Mouse (Mus musculus) liver, embryonic 16.5 days (tissue): ENCODE data around the gene Camkmt. TPM values are rescaled to one million over a fixed set of nuclear protein-coding genes. Genes with fewer than 3 reads are reported as not detected.

ENCODE experiments used
- ATAC-seq: fragments of 200-750 bp; cut with Nextera tagmentation; 2 replicates; pipeline ENCODE4 v1.8.0; 2017; ENCODE audit warnings: low read depth, mild to moderate bottlenecking, moderate number of reproducible peaks, moderate library complexity
- H3K27ac ChIP-seq: fragments of 300-500 bp; sonication (generic); 2 replicates; pipeline ENCODE4 v1.5.1; 2014; ENCODE audit warnings: mild to moderate bottlenecking, low read length
- H3K27me3 ChIP-seq: fragments of 300-500 bp; sonication (generic); 2 replicates; pipeline ENCODE4 v1.6.1; 2014; ENCODE audit warnings: low read depth, low read length, mixed read lengths; ENCODE audit not compliant: control insufficient read depth, insufficient read depth
- H3K36me3 ChIP-seq: fragments of 300-500 bp; sonication (generic); 2 replicates; pipeline ENCODE4 v1.6.1; 2014; ENCODE audit warnings: mild to moderate bottlenecking; ENCODE audit not compliant: control insufficient read depth, insufficient read depth
- H3K4me1 ChIP-seq: fragments of 300-500 bp; sonication (generic); 2 replicates; pipeline ENCODE4 v1.6.1; 2014; ENCODE audit warnings: low read depth, low read length, mixed read lengths; ENCODE audit not compliant: control insufficient read depth
- H3K4me2 ChIP-seq: fragments of 300-500 bp; sonication (generic); 2 replicates; pipeline ENCODE4 v1.6.1; 2014; ENCODE audit warnings: low read depth, low read length, mixed read lengths
- H3K4me3 ChIP-seq: fragments of 300-500 bp; sonication (generic); 2 replicates; pipeline ENCODE4 v1.5.1; 2014; ENCODE audit warnings: low read depth, mild to moderate bottlenecking, low read length
- H3K9ac ChIP-seq: fragments of 300-500 bp; sonication (generic); 2 replicates; pipeline ENCODE4 v1.6.1; 2014; ENCODE audit warnings: low read depth, low read length
- H3K9me3 ChIP-seq: fragments of 300-500 bp; sonication (generic); replicated peaks from 2 replicates; pipeline ENCODE4 v1.6.1; 2016; ENCODE audit warnings: low read length; ENCODE audit not compliant: control insufficient read depth
- WGBS: fragments of 180-500 bp; shearing (Covaris S2); extraction: QIAGEN DNeasy Blood & Tissue Kit; methylation state at CpG from one replicate; pipeline ENCODE4 v1.1.7; 2014; ENCODE audit not compliant: insufficient replicate concordance; 5-methylcytosine and 5-hydroxymethylcytosine counted together
- polyA plus RNA-seq: library from polyadenylated mRNA; unstranded; fragments of >200 nt; fragmentation: Nextera tagmentation; extraction: Ambion mirVana; gene quantifications from 2 replicates; pipeline ENCODE4 v1.2.1, GENCODE M21; 2015

The Camkmt gene
- polyA plus RNA-seq, 1 experiment from 2014 or later, result 2.7 TPM

- Histone ChIP-seq H3K27me3 (no peaks in the 10 kb centered on the region), H3K4me1 (no peaks in the 10 kb centered on the region), H3K4me2 (no peak overlapping the region), H3K27ac (no peak overlapping the region), H3K4me3 (no peak overlapping the region), H3K36me3 (no peaks in the 10 kb centered on the region), H3K9me3 (no peaks in the 10 kb centered on the region), H3K9ac (no peak overlapping the region)
- ATAC-seq, result no peak
- 65% methylated on average over 6 of the region's 6 CpGs for WGBS
Observed at GRCm38 (mm10) chr17:85144141-85144540, 53.8 kb downstream of the Camkmt start.

- H3K9ac ChIP-seq, result no peak overlapping the region
- no peaks in the 10 kb centered on the region for H3K36me3 ChIP-seq
- H3K9me3 ChIP-seq, result no peaks in the 10 kb centered on the region
- WGBS, result 39% methylated on average over 1 of the region's 1 CpGs
- H3K4me1 ChIP-seq, result no peaks in the 10 kb centered on the region
- no peak overlapping the region for H3K4me2 ChIP-seq
- no peak overlapping the region for H3K27ac ChIP-seq
- H3K4me3 ChIP-seq, result no peak overlapping the region
- no peak for ATAC-seq
- H3K27me3 ChIP-seq, result no peaks in the 10 kb centered on the region
Observed at GRCm38 (mm10) chr17:85148348-85148747, 58.0 kb downstream of the Camkmt start.

GRCm38 (mm10) chr17:85149211-85149738 is 58.9 kb downstream of the Camkmt start:
- Histone ChIP-seq H3K9me3 (no peaks in the 10 kb centered on the region), H3K27ac (no peak overlapping the region), H3K4me1 (no peaks in the 10 kb centered on the region), H3K27me3 (no peaks in the 10 kb centered on the region), H3K36me3 (no peaks in the 10 kb centered on the region), H3K9ac (no peak overlapping the region), H3K4me3 (no peak overlapping the region), H3K4me2 (no peak overlapping the region)
- WGBS, result 32% methylated on average over 3 of the region's 3 CpGs
- no peak for ATAC-seq

- ATAC-seq, result no peak
- WGBS, result 45% methylated on average over 8 of the region's 8 CpGs
- H3K27me3 ChIP-seq, result no peaks in the 10 kb centered on the region
- no peak overlapping the region for H3K4me2 ChIP-seq
- H3K9ac ChIP-seq, result no peak overlapping the region
- H3K36me3 ChIP-seq, result no peaks in the 10 kb centered on the region
- H3K4me1 ChIP-seq, result no peaks in the 10 kb centered on the region
- H3K4me3 ChIP-seq, result no peak overlapping the region
- no peaks in the 10 kb centered on the region for H3K9me3 ChIP-seq
- H3K27ac ChIP-seq, result no peak overlapping the region
Observed at GRCm38 (mm10) chr17:85151264-85151663, 60.9 kb downstream of the Camkmt start.

GRCm38 (mm10) chr17:85158202-85158601 is 67.8 kb downstream of the Camkmt start:
- Histone ChIP-seq H3K9me3 (no peaks in the 10 kb centered on the region), H3K4me2 (no peak overlapping the region), H3K27me3 (no peaks in the 10 kb centered on the region), H3K9ac (no peak overlapping the region), H3K36me3 (no peaks in the 10 kb centered on the region), H3K27ac (no peak overlapping the region), H3K4me3 (no peak overlapping the region), H3K4me1 (no peaks in the 10 kb centered on the region)
- WGBS, result 58% methylated on average over 4 of the region's 4 CpGs
- ATAC-seq, result no peak

- Histone ChIP-seq H3K4me2 (no peak overlapping the region), H3K9ac (no peak overlapping the region), H3K9me3 (no peaks in the 10 kb centered on the region), H3K4me3 (no peak overlapping the region), H3K4me1 (no peaks in the 10 kb centered on the region), H3K27ac (no peak overlapping the region), H3K36me3 (no peaks in the 10 kb centered on the region), H3K27me3 (no peaks in the 10 kb centered on the region)
- no peak for ATAC-seq
- 76% methylated on average over 8 of the region's 8 CpGs for WGBS
Observed at GRCm38 (mm10) chr17:85159526-85159925, 69.2 kb downstream of the Camkmt start.

- ATAC-seq, result no peak
- no peaks in the 10 kb centered on the region for H3K27me3 ChIP-seq
- H3K4me2 ChIP-seq, result no peak overlapping the region
- H3K9me3 ChIP-seq, result no peaks in the 10 kb centered on the region
- H3K36me3 ChIP-seq, result no peaks in the 10 kb centered on the region
- no peak overlapping the region for H3K9ac ChIP-seq
- H3K4me3 ChIP-seq, result no peak overlapping the region
- H3K4me1 ChIP-seq, result no peaks in the 10 kb centered on the region
- 72% methylated on average over 8 of the region's 8 CpGs for whole genome bisulfite sequencing
- H3K27ac ChIP-seq, result no peak overlapping the region
Observed at GRCm38 (mm10) chr17:85160786-85161185, 70.4 kb downstream of the Camkmt start.

GRCm38 (mm10) chr17:85162569-85163271 is 72.4 kb downstream of the Camkmt start:
- no peaks in the 10 kb centered on the region for H3K27me3 ChIP-seq
- no peak for ATAC-seq
- no peaks in the 10 kb centered on the region for H3K4me1 ChIP-seq
- no peaks in the 10 kb centered on the region for H3K36me3 ChIP-seq
- no peaks in the 10 kb centered on the region for H3K9me3 ChIP-seq
- no peak overlapping the region for H3K27ac ChIP-seq
- no peak overlapping the region for H3K4me2 ChIP-seq
- H3K9ac ChIP-seq, result no peak overlapping the region
- 69% methylated on average over 7 of the region's 7 CpGs for WGBS
- no peak overlapping the region for H3K4me3 ChIP-seq

GRCm38 (mm10) chr17:85163272-85163610 is 72.9 kb downstream of the Camkmt start:
- H3K9ac ChIP-seq, result no peak overlapping the region
- 71% methylated on average over 4 of the region's 4 CpGs for WGBS
- no peaks in the 10 kb centered on the region for H3K27me3 ChIP-seq
- no peak overlapping the region for H3K4me2 ChIP-seq
- no peaks in the 10 kb centered on the region for H3K9me3 ChIP-seq
- H3K4me3 ChIP-seq, result no peak overlapping the region
- no peaks in the 10 kb centered on the region for H3K36me3 ChIP-seq
- H3K4me1 ChIP-seq, result no peaks in the 10 kb centered on the region
- no peak for ATAC-seq
- no peak overlapping the region for H3K27ac ChIP-seq
